Mouse (Mus musculus) lung, adult 18-20 months (tissue): ENCODE measurements around the gene Fam187a.

Experiments
- DNase-seq, 2 experiments: peaks; one replicate each; pipeline ENCODE4 v3.0.0; 2022; ENCODE audit warnings: mixed read lengths in 2 of 2

Gene Fam187a

DNA sequence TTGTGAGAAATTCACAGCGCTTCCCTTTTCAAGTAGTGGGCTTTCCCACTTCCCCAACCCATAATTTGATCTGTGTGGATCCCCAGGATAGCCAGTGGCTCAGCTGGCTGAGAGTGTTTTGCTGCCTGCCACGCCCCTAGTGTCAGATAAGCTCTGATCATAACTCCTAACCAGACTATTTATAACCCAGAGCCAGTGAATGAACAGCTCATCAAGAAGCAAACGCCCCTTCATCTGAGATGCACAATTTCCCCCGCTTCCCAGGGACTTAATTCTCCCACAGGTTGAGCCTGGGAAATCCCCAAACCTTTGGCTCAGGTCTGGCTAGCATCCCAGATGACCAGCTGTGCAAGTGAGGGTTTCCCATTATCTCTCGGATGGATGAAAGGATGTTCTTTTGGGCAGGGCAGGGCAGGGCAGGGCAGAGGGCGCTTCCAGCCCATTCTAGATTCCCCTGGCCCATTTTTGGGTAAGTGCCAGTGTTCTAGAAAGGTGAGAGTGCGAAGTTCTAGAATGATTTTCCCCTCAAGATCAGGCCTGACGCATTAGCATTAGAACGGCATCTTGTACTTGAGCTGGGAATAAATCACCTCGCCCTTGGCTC lies at the start of gene Fam187a:
Fam187a (plus strand) TSS at position 554 of the 604 bp plus-strand sequence.
- DNase-seq, result no peak

DNA sequence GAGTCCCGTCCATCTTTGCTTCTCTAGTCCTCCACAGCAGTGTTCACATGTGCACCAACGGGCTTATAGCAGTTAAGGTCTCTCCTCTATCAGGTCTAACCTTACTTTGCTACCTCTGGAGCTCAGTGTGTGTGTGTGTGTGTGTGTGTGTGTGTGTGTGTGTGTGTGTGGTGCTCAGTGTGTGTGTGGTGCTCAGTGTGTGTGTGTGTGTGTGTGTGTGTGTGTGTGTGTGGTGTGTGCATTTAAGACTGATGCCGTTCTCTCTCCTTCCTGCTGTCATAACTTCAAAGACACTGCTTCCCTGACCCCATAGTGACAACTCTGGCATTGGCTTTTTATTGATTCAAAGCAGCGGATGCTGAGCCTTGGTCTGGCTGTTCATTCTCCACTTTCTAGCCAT lies 49.4 kb upstream of the Fam187a start, which contains the start of gene Higd1b:
Higd1b (plus strand) TSS at position 301 of the 400 bp plus-strand sequence.
- DNase-seq, result no peak

DNA sequence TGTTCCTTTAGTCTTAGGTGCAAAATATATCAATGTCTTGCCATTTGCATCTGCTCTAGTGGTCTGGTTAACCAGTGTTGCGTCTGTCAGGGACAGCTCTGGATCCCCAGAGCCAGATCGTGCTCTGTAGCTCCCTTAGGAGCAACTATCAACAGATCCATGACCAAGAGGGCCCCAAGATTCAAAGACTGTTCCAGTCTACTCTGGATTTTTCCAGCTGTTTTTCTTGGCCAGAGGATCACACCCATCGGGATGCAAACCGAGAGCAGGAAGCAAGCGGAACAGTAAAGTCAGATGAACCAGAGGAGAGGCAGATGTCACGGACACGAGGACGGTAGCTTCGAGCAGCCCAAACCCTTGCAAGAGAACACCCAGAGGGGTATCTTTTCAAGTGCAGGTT lies 48.8 kb upstream of the Fam187a start:
- DNase-seq, result no peak

DNA sequence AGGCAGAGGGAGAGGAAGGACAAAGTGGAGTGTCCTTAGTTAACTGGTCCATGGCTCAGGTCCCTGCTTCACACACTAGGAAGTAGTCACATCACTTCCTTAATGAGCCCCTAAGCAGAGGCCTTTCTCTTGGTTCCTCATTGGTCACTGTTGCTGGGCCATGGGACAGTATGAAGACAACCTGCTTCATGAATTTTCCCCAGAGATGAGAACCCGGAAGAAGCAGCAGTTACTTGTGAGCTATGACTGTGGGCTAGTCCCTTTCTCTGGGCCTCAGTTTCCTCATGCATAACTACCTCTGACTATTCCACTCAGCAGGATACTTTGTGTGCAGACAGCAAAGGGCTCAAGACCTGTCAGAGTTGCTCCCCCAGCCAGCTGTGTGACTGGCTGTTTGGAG lies 47.6 kb upstream of the Fam187a start:
- no peak for DNase-seq

DNA sequence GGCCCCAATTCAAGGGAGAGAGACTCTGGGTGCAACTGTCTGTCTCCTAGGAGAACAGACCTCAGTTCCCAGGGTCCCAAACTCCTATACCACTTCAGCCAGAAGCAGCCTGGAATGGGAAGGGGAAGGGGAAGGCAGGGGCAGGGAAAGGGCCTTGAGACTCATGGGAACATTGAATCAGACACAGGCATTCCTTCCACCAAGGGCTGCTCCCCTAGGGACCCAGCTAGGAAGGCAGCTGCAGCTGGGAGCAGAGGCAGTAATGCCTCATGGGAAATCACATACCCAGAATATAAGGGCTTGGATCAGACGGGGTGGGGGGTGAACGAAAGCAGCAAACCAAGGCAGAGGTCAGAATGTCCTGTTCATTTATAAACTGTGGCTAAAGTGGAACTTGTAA lies 46.8 kb upstream of the Fam187a start:
- DNase-seq, result peak; percentile 6 to 12

DNA sequence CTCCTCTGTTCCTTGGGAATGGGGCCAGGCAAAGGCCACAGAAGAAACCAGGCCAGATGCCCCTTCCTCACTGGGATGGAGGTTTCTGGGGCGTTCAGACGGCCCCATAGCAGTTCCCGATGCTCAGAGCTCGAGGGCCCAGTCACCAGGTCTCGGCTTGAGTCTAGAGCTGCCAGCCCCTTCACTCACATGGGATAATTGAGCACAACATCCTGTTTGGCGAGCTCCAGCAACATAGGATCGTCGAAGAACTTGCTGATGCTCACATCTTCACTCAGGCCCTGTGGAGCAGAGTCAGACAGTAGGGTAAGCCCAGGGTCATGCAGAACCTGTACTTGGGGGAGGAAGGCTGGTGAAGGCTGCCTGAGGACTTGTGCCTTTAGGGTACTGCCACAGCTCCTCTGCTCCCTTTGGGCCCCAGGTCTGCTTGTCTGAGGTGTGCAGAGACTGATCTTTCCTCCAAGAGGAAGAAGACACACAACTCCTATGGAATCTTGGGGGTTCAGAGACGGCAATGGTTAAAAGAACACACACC lies 46.3 kb upstream of the Fam187a start:
- no peak for DNase-seq

DNA sequence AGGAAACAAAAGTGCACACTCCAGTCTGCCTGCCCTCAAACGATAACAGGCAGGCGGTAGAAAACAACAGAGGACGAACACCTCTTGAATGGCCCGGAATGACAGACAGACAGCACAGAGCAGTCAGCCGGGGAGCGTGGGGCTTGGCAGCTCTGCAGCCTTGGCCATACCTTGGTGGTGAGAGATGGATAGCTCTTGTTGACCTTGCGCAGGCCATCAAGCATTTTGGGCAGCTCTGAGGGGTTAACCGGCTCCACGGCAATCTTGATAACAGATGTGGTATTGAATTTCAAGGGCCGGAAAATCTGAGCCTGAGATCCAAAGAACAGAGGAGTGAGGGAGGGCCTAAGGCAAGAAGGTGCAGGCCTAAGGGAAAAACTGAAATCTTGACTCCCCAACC lies 39.0 kb upstream of the Fam187a start:
- DNase-seq, result no peak

DNA sequence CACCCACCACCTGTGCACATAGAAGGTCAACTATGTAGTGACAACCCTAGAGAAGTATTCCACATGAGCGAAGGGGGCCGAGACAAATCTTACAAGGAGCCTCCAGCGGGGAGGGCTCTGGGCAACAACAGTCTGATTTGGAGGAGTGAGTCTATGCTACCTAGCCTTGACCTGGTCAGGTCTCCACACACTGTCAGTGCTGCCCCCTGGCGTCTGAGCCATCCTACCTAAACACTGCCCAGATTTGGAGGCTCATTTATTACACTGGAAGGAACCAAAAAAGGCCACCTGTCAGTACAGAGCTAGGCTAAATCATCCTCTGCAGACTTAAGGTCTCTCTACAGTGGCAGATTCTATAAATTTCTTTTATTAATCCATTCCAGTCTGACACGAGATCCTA lies 33.1 kb upstream of the Fam187a start:
- peak; percentile 48 for DNase-seq

DNA sequence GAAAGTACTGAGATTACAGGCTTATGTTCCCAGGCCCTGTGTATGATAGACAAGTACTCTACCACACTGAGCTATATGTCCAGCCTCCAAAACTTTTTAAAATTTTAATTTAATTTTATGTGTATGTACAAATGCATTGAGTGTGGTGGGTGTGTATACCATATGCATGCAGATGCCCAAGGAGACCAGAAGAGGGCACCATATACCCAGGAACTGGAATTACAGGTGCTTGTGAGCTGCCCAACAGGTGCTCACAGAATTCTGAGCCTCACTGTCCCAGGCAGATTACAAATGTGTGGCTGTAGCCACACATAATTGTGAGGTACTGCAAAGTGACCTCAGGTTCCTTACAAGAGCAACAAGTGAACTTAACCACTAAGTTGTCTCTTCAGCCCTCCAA lies 31.2 kb upstream of the Fam187a start:
- DNase-seq, result no peak

DNA sequence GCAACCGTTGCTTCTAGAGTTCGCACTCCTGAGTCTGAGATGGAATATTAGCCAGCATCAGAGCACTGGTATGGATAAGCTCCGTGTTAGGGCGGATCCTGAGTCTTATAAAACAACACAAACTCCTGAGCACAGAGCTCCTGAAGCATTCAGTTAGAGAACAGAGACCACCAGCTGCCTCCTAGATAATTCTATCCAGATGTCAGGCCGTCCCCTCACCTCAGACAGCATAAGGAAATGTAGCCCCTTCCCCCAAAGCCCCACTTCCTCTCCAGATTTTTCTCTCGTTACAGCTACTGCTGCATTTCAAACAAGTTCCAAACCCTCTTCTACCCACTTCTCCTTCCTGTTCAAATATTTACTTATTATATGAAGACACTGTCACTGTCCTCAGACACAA lies 29.0 kb upstream of the Fam187a start:
- DNase-seq, result no peak

DNA sequence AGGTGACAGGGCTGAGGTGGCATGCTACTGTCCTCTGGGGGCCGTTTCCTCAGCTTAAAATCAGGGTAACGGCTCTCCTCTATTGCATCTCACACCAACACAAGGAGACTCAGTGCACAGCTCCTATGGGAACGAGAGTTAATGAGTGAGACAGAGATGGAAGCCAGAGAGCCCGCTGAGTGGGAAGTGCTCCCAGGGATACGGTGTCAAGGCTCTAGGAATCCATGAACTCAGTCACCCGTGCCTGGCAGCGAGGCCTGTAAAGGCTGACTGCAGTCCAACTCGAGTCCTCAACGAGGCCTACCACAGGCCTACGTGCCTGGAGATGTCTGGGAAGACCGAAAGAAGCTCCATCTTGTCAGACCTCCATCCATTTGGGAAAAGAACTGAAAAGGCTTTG lies 26.0 kb upstream of the Fam187a start:
- no peak for DNase-seq

DNA sequence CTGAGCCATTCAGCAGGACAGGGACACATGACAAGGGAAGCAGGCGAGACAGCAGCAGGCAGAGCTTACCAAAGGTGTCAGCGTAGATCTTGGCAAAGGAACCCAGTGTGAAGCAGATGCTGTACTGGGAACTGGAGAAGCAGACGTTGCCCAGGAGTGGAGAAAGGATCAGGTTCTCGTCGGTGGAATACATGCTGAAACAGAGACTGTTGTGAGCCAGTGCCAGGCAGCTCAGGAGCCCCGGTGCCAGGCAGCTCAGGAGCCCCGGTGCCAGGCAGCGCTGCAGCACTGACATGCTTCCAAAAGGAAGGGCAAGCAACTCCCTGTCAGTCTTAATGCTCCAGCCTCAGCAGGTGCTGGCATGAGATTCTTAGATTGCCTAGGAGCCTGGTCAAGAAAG lies 25.0 kb upstream of the Fam187a start:
- no peak for DNase-seq

DNA sequence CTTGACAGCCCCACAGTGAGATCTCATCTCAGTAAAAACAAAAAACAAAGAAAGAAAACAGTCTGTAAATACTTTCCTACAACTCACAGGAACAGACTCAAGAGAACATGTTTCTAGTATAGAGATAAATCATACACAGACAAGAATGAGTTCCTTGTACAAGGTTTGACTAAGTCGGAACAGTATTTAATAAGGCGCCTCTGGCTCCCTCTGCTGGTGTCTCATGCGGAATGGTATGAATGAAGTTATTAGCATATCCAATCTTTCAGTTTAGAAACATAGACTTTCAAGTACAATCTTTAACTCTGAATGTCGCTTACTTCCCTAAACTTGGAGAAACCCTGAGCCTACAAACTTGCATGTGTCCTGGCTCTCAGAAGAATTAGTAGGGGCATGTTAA lies 20.7 kb upstream of the Fam187a start:
- peak; percentile 42 to 54 for DNase-seq

DNA sequence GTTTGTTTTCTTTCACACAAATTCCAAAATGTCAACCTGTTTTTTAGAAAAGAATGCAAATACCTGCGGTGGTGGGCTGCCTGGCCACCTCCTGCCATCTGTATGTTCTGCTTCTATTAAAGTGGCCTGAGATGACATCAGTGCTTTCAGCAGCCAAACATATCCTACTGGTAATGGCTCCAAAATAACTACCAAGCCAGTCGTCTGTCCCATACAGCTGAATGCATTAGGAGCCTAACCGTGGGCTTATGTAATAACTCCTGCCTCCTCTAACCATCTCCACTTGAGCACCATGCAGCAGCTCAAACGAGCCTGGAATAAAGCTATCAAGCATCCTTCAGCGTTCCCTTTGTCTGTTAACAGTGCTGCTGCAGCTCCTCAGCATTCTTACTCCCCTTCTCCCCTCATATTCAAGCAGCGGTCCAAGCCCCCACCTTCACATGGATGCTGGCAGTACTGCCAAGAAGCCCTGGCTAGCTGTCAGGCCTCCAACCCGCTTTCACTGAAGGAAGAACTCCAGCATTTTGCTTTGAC lies 10.1 kb upstream of the Fam187a start:
- DNase-seq, result no peak

DNA sequence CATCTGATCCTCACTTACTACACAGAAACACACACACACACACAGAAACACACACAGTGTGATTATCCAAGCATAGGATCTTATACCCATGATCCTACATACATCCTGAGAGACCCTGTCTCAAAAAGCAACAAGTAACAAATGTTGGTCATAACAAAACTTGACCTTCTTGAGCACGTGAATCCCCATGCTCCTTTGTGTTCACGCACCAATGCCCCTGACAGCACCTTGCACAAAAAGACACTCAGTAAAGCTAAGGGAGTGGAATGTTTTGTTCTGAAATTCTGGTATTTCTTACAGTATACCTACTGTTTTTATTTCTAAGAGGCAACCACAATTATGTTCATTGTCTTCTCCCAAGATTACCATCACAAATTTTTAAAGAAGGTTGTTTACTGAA lies 5.4 kb upstream of the Fam187a start:
- DNase-seq, result no peak

DNA sequence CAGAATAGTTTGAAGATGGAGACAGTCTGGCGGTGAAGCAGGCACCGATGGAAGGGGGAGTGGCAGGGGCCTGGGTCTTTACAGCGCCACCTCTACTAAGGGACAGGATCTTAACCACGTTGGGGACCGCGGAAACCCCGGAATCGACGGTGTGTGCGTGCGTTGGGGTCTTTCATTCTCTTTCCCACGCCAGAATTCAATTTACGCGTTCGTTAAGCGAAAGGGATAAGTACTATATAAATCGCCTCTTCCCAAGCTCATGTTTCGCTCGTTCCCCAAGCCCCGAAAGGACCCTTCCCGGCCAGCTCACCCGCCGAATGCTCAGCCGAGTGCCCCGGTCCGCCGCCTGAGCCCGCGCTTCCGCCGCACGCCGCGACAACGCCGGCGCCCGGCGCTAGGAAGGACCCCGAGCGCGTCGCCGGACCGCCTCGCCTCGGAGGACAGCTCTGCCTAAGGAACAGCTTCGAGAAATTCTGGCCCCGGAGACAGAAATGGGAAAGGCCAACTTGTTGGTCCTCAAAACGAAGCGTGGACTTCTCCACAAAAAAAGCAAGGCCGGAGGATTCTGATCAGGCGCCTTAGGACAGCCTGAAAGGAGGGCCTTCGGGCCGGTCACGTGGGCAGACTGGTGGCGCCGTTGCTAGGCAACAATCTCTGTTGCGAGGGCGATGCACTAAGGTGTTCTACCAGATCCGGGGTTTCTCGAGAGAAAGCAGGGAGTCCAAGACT lies 4.2 kb upstream of the Fam187a start, which contains the start of the genes Eftud2 and Ccdc103:
Eftud2 (minus strand) TSS at position 401 of the 729 bp plus-strand sequence.
Ccdc103 (plus strand) TSS at position 620 of the 729 bp plus-strand sequence.
- DNase-seq, result peak; percentile 90 to 93

DNA sequence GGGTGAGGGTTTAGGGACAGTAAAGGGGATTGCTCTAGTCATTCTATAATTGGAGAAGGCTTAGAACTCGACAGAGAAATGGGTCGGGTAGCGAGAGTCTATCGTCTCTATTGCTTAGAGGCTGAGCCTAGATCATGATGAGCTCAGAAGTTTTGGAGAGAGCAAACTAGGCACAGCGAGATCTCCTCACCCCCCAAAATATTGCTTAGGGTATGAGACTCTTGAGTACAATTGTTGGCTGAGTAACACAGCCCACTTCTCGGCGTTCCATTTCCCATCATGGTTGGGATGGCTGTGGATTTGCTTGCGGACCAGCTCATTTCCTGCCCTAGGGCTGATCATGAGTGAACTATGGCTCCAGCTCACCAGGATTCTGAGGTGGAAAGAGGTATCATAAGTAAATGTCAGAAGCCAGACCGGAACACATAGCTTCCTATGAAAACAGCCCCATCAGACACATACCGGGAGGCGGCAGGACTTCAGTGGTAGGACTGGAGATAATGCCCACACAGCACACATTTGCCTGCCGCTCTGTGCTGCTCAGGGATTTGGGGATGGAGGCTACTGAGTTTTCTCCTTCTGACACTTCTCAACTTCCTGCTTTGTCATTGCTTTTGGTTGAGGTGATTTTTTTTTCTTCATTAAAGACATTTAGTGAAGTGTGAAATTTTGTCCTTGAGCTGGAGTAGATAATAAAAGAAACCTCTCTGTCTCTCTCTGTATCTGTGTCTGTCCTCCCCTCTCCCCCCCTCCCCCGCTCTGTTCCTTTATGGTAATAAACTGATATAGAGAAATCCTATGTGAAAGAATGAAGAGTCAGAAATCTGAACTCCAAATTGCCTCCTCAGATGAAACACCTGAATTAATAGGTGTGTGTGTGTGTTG lies 3.4 kb upstream of the Fam187a start:
- no peak for DNase-seq

DNA sequence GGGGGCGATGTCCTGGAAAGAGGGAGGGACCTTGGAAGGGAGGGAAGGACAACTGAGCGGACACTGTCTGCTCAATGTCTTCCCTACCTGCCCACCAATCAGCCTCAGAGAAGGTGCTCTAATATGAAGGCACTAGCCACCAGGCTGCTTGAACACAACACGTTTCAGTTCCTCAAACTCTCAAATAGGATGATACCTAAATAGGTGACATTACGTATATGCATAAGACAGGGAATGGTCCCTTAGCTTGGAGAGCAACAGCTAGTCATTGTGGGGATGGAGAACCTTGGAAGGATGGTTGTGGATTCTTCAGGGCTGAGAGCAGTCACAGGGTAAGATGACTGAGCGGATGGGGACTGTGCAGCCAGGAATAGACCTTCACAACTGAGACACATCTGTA lies 2.5 kb downstream of the Fam187a start:
- DNase-seq, result no peak

DNA sequence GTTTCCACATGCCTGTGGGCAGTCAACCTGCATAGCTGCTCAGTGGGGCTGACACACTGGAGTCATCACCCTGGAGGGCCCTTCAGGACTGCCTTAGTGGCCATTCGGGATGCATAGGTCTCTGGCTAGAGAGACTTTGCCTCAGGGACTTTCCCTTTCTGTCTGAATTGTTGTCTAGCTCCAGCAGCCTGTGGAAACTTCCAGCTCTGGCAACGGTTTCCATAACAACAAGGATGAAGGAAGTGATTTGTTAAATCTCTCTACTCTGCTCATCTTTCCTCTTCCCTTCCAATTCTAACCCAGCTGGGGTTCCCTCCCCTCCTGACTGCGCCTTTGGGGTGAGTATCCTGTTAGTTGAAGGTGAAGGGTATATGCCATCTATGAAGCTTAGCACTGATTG lies 3.2 kb downstream of the Fam187a start:
- DNase-seq, result no peak

DNA sequence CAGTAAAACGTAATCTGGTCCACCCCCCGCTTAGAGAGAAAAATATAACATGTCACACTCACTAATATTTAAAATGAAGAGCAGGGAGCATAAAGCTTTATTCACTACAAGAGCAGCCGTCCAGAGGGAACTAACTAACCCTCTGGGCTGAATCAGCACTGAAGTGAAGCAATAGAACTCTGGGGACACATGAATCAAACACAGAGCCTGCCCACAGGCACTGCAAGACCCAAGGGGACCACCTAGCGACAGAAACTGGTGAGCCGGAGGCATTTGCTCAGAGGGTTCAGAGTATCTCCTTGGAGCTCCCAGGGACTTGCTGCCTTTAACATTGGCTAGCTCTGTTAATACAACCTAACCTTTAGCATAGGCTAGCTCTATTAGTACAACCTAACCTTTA lies 5.1 kb downstream of the Fam187a start:
- DNase-seq, result no peak

DNA sequence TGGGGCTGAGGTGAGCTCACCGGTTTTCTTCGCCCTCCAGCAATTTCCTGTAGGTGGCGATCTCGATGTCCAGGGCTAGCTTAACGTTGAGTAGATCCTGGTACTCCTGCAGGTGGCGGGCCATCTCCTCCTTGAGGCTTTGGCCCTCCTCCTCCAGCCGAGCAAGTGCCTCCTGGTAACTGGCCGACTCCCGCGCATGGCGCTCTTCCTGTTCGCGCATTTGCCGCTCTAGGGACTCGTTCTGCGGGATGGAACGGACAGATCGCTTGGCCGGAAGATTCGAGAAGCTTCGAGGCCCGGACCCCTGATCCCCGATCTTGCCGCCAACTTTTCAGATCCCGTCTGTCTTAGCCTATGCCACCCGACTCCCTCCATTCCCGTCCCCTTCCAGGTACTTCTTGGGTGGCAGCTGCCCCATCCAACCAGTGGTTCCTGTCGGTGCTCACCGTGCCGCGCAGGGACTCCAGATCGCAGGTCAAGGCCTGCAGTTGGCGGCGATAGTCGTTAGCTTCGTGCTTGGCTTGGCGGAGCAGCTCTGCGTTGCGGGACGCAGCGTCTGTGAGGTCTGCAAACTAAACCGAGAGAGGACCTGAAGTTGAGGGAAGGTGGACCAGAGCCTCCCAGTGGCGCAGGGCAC lies 8.2 kb downstream of the Fam187a start:
- DNase-seq, result peak; percentile 85 to 90

DNA sequence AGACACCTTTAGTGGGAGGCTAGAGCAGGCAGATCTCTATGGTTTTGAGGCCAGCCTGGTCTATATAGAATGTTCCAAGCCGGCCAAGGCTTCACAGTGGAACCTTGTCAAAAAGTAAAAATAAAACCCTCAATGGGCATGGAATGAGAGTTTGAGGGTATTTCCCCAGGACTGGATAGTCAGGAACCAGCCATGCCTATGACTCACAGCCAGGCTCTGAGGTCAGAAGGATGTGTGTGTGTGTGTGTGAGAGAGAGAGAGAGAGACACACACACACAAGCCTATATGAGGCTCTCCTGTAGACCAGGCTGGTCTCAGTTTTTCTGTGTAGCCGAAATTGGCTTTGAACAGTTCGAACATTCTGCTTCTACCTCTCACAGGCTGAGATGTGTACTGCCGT lies 9.7 kb downstream of the Fam187a start:
- DNase-seq, result no peak
